In genomic region chr19:6987061-6987903, GRCm38 (mm10) we compare ENCODE assay signal across 8 mouse cellular contexts. TPM values are rescaled to one million over a fixed set of nuclear protein-coding genes. Genes with fewer than 3 reads are reported as not detected.
A peak's percentile ranks its signal among the peaks of the same experiment; 100 is the strongest.
DNase-seq lines count a peak whose midpoint lies in the region; ATAC-seq and TF ChIP-seq lines count a peak whose summit lies in the region.

Gene Vegfb, minus strand, starts transcription at chr19:6987651.

- peak within 1 kb of the TSS; percentile 77 for H3K9ac ChIP-seq in intestine, postnatal 0 days (ENCODE audit: low read depth, low read length)
- H3K9ac ChIP-seq in midbrain, embryonic 15.5 days: peak within 1 kb of the TSS; percentile 79

- 0 out of 2 replicates have a peak, but pooled peaks have one; percentile 1 for TF ChIP-seq CTCF in intestine, postnatal 0 days (IDR thresholded peaks at IDR 0.05; ENCODE audit: low read depth)
- TF ChIP-seq CTCF in testis, adult 2 months (IDR thresholded peaks at IDR 0.05; ENCODE audit: control insufficient read depth, insufficient read depth, insufficient replicate concordance, low read depth, low read length): no peak

- peaks cover 10% of the 10 kb centered on the region; the same call in 1 of the 2 replicates for H3K36me3 ChIP-seq in intestine, postnatal 0 days (ENCODE audit: control insufficient read depth, insufficient read depth)
- H3K36me3 ChIP-seq in midbrain, embryonic 15.5 days (replicated peaks): no peaks in the 10 kb centered on the region
- H3K36me3 ChIP-seq in testis, adult 2 months (ENCODE audit: control insufficient read depth, insufficient read depth, low read length): peaks cover 1% of the 10 kb centered on the region; the same call in 1 of the 2 replicates

- under 1% methylated on average over 73 of the region's 85 CpGs for WGBS in intestine, postnatal 0 days
- WGBS in midbrain, embryonic 15.5 days: under 1% methylated on average over 72 of the region's 85 CpGs

- peak within 1 kb of the TSS; percentile 78 for H3K4me3 ChIP-seq in intestine, postnatal 0 days (ENCODE audit: low read depth, low read length)
- peak within 1 kb of the TSS; percentile 68 for H3K4me3 ChIP-seq in midbrain, embryonic 15.5 days
- peak within 1 kb of the TSS; percentile 83 for H3K4me3 ChIP-seq in testis, adult 2 months (ENCODE audit: control insufficient read depth, low read depth, low read length)

- peak; percentile 61 for ATAC-seq in granulocyte monocyte progenitor cell, adult 5-6 weeks (replicated peaks; ENCODE audit: poor library complexity, severe bottlenecking)
- ATAC-seq in intestine, postnatal 0 days: peak; percentile 33
- ATAC-seq in midbrain, embryonic 15.5 days (replicated peaks): peak; percentile 37

- peak; percentile 80 for DNase-seq in ovary, postnatal 36 days (ENCODE audit: low spot score)
- no peak for DNase-seq in ovary, postnatal 14 days (ENCODE audit: low spot score)
- peak; percentile 79 for DNase-seq in embryo, embryonic 11 days
- peak; percentile 72 for DNase-seq in liver

- H3K9me3 ChIP-seq in intestine, postnatal 0 days (ENCODE audit: control insufficient read depth): no peaks in the 10 kb centered on the region
- no peaks in the 10 kb centered on the region for H3K9me3 ChIP-seq in midbrain, embryonic 15.5 days

- TF ChIP-seq POLR2A in testis, adult 2 months (IDR thresholded peaks at IDR 0.05; ENCODE audit: control insufficient read depth, low read depth, low read length): no peak

- no peaks in the 10 kb centered on the region for H3K27me3 ChIP-seq in intestine, postnatal 0 days (replicated peaks; ENCODE audit: control insufficient read depth, insufficient read depth, low read length)
- H3K27me3 ChIP-seq in midbrain, embryonic 15.5 days (replicated peaks): no peaks in the 10 kb centered on the region
- no peaks in the 10 kb centered on the region for H3K27me3 ChIP-seq in testis, adult 2 months (ENCODE audit: control insufficient read depth, insufficient read depth, low read length)

- H3K27ac ChIP-seq in intestine, postnatal 0 days (ENCODE audit: low read depth, low read length): peak within 1 kb of the TSS; percentile 80
- peak within 1 kb of the TSS; percentile 79 for H3K27ac ChIP-seq in midbrain, embryonic 15.5 days
- peak within 1 kb of the TSS; percentile 57; the same call in 1 of the 2 replicates for H3K27ac ChIP-seq in testis, adult 2 months (ENCODE audit: control insufficient read depth, insufficient read depth, low read depth, low read length)

- 0 out of 2 replicates have a peak, but pooled peaks cover 2% of the 10 kb centered on the region for H3K4me1 ChIP-seq in intestine, postnatal 0 days (replicated peaks; ENCODE audit: control insufficient read depth, insufficient read depth, low read length)
- peaks cover 29% of the 10 kb centered on the region for H3K4me1 ChIP-seq in midbrain, embryonic 15.5 days
- H3K4me1 ChIP-seq in testis, adult 2 months (ENCODE audit: control insufficient read depth, insufficient read depth, low read length): peaks cover 19% of the 10 kb centered on the region

- H3K4me2 ChIP-seq in intestine, postnatal 0 days (replicated peaks; ENCODE audit: low read depth): peak within 1 kb of the TSS; percentile 95
- H3K4me2 ChIP-seq in midbrain, embryonic 15.5 days: peak within 1 kb of the TSS; percentile 88

RNA-seq across cellular contexts. Expression of gene Vegfb, which starts in this region (rescaled TPM):
- 27.6 and 35.2 TPM in 2 replicates for total RNA-seq in granulocyte monocyte progenitor cell, adult 5-6 weeks (2014; fragmentation: Nextera tagmentation)
- 6.2 and 7.4 TPM in 2 replicates for total RNA-seq in granulocyte monocyte progenitor cell, adult 5-6 weeks (2017)
- 23.2 and 25.2 TPM in 2 replicates for polyA plus RNA-seq in intestine, postnatal 0 days (2015; fragmentation: Nextera tagmentation; extraction: Ambion mirVana)
- 46.7 and 47.9 TPM in 2 replicates for polyA plus RNA-seq in midbrain, embryonic 15.5 days (2015; fragmentation: Nextera tagmentation; extraction: Ambion mirVana)
- polyA plus RNA-seq in testis, adult 2 months (2012; rRNA removed): 7.5 and 8.4 TPM in 2 replicates
